Mouse (Mus musculus) lung, embryonic 14.5 days (tissue): Measurements from ENCODE around the gene Ckm. TPM values are rescaled to one million over a fixed set of nuclear protein-coding genes. Genes with fewer than 3 reads are reported as not detected.

Experiments
- ATAC-seq: fragments of 200-750 bp; cut with Nextera tagmentation; 2 replicates; pipeline ENCODE4 v1.8.0; 2017; ENCODE audit warnings: mild to moderate bottlenecking, moderate TSS enrichment, moderate library complexity; ENCODE audit not compliant: insufficient read depth
- DNase-seq: peaks from one replicate; pipeline ENCODE4 v3.0.0-alpha.2; 2015
- H3K27ac ChIP-seq: fragments of 300-500 bp; sonication (generic); 2 replicates; pipeline ENCODE4 v1.5.1; 2014; ENCODE audit warnings: low read depth, mild to moderate bottlenecking, moderate library complexity
- H3K27me3 ChIP-seq: fragments of 300-500 bp; sonication (generic); 2 replicates; pipeline ENCODE4 v1.6.1; 2014; ENCODE audit warnings: low read length, control low read depth; ENCODE audit not compliant: insufficient read depth
- H3K36me3 ChIP-seq: fragments of 300-500 bp; sonication (generic); 2 replicates; pipeline ENCODE4 v1.6.1; 2014; ENCODE audit warnings: control low read depth; ENCODE audit not compliant: insufficient read depth
- H3K4me1 ChIP-seq: fragments of 300-500 bp; sonication (generic); 2 replicates; pipeline ENCODE4 v1.6.1; 2014; ENCODE audit warnings: antibody characterized with exemption, control low read depth; ENCODE audit not compliant: insufficient read depth
- H3K4me2 ChIP-seq: fragments of 300-500 bp; sonication (generic); 2 replicates; pipeline ENCODE4 v1.6.1; 2014; ENCODE audit warnings: mild to moderate bottlenecking
- H3K4me3 ChIP-seq: fragments of 300-500 bp; sonication (generic); 2 replicates; pipeline ENCODE4 v1.5.1; 2014; ENCODE audit warnings: low read depth, low read length
- H3K9ac ChIP-seq: fragments of 300-500 bp; sonication (generic); 2 replicates; pipeline ENCODE4 v1.6.1; 2014
- H3K9me3 ChIP-seq: fragments of 300-500 bp; sonication (generic); 2 replicates; pipeline ENCODE4 v1.6.1; 2016; ENCODE audit warnings: low read depth, low read length, control low read depth
- CTCF ChIP-seq: IDR thresholded peaks from 2 replicates; pipeline ENCODE4 v1.5.1; 2016; ENCODE audit warnings: antibody characterized with exemption, low read depth
- WGBS: fragments of 180-500 bp; shearing (Covaris S2); extraction: QIAGEN DNeasy Blood & Tissue Kit; methylation state at CpG from one replicate; pipeline ENCODE4 v1.1.7; 2014; 5-methylcytosine and 5-hydroxymethylcytosine counted together
- polyA plus RNA-seq: library from polyadenylated mRNA; unstranded; fragments of >200 nt; fragmentation: Nextera tagmentation; extraction: Ambion mirVana; gene quantifications from 2 replicates; pipeline ENCODE4 v1.2.1, GENCODE M21; 2014

Ckm gene
- polyA plus RNA-seq, 1 experiment from 2014 or later = 2.8 TPM

DNA sequence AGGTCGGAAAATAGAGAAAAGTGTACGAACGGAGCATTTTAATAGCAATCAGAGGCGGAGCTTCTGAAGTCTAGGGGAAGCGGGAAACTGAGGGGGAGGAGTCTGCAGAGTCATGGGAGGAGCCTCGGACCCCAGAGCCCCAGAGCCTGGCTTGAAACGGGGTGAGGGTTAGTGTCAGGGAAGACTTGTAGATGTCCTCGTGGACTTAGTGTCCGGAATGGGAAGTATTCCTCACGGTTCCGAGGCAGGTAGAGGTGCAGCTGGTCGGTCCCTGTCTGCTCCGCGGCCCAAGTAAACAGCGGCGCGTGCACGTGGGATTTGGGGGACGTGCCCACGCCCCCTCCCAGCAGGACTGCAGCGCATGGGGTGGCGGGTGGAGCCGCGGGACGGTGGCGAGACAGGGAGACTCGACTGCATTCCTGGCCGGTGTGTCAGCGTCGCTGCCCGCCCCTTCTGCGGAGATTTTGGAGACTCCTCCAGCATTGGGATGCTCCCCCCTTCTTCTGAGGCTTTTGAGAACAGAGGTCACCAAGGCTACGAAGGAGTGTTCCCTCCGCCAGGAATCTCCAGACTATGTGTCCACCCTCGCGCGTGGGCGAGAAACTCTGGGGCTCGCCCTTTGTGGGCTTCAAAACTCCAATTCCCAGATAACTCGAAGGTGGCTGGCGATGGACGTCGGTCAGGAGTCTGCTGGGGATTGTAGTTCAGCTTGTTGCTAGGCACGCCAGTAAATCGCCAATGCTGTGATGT, 44.5 kb upstream of the Ckm start:
- TF ChIP-seq CTCF = no peak
- H3K36me3 ChIP-seq = peaks cover 27% of the 10 kb centered on the region
- under 1% methylated on average over 45 of the region's 45 CpGs for WGBS
- H3K9ac ChIP-seq = peak overlapping the region; percentile 63
- H3K9me3 ChIP-seq = no peaks in the 10 kb centered on the region
- peaks cover 8% of the 10 kb centered on the region; the same call in 1 of the 2 replicates for H3K4me1 ChIP-seq
- ATAC-seq (peak; percentile 73), DNase-seq (peak; percentile 92)
- H3K4me3 ChIP-seq = peak overlapping the region; percentile 64
- H3K27ac ChIP-seq = peak overlapping the region; percentile 62
- no peaks in the 10 kb centered on the region for H3K27me3 ChIP-seq
- H3K4me2 ChIP-seq = peak overlapping the region; percentile 94

DNA sequence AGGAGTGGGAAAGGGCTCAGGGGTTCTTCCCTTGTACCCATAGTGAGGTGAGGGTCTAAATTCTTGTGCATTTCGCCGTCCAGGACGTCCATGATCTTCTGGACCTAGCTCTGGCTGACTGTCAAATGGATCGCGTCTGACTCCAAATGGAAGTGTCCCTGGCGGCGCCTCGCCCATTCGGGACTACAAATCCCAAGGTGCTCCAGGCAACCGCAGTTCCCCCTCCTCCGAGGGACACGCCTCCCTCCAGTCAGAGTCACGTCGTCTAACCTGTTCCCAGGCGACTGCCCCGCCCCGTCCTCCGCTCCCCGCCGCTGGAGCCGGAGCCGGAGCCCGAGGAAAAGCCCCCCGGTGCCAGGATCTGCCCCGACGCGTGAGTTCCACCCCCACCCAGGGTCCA, 43.6 kb upstream of the Ckm start:
- Histone ChIP-seq H3K4me3 (peak overlapping the region; percentile 64), H3K36me3 (peaks cover 20% of the 10 kb centered on the region), H3K27ac (peak overlapping the region; percentile 61; the same call in 1 of the 2 replicates), H3K27me3 (no peaks in the 10 kb centered on the region), H3K4me2 (peak overlapping the region; percentile 94), H3K9me3 (no peaks in the 10 kb centered on the region), H3K9ac (peak overlapping the region; percentile 61), H3K4me1 (peaks cover 8% of the 10 kb centered on the region; the same call in 1 of the 2 replicates)
- TF ChIP-seq CTCF = no peak
- under 1% methylated on average over 27 of the region's 27 CpGs for WGBS
- DNase-seq (peak; percentile 95), ATAC-seq (peak; percentile 76)

DNA sequence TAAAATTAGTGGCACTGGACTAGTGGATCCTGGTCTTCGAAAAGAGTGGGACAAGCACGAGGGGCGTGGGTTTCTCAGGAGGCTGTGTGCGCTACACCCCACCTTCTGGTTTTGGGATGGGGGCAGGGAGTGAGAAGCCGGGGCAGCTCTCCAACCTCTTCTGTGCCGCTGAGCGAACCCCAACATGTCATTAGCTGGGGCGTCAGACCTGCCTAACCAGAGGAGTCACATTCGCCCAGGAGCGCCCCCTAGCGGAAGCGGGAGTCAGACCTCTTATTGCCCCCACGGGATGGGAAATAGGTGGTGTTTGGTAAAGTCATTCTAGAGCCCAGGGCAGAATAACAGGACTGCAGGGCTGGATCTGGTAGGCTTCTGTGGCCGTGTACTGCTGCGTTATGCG, 42.9 kb upstream of the Ckm start:
- Histone ChIP-seq H3K4me1 (peaks cover 8% of the 10 kb centered on the region; the same call in 1 of the 2 replicates), H3K27ac (peak overlapping the region; percentile 61; the same call in 1 of the 2 replicates), H3K4me2 (peak overlapping the region; percentile 94), H3K27me3 (no peaks in the 10 kb centered on the region), H3K9me3 (no peaks in the 10 kb centered on the region), H3K36me3 (peaks cover 13% of the 10 kb centered on the region), H3K9ac (peak overlapping the region; percentile 61; the same call in 1 of the 2 replicates), H3K4me3 (peak overlapping the region; percentile 64)
- 6% methylated on average over 16 of the region's 16 CpGs for WGBS
- 0 out of 2 replicates have a peak, but pooled peaks have one; percentile 3 for ATAC-seq
- peak; percentile 87 for TF ChIP-seq CTCF
- DNase-seq = peak; percentile 78

DNA sequence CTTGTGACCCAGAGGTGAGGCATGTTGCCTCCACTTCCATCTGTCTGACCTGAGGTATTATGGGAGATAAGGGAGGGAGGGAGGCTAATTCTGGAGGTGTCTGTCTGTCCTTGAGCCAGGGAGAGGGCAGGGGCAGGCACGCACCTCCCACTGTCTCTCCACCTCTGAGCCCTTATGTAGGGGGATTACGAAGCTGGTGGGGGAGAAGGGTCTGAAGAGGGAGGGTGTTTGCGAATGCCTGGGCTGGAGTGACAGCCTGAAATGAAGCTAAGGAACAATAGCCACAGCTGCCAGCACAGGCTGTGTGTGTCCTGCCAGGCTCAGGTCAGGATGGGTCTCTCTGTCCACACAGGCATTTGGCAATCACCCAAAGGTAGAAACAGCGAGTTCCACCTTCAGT, 42.3 kb upstream of the Ckm start:
- no peak for TF ChIP-seq CTCF
- Histone ChIP-seq H3K27ac (no peak overlapping the region), H3K4me3 (peak overlapping the region; percentile 64; the same call in 1 of the 2 replicates), H3K9ac (no peak overlapping the region), H3K4me1 (peaks cover 8% of the 10 kb centered on the region; the same call in 1 of the 2 replicates), H3K27me3 (no peaks in the 10 kb centered on the region), H3K4me2 (peak overlapping the region; percentile 94), H3K36me3 (peaks cover 9% of the 10 kb centered on the region), H3K9me3 (no peaks in the 10 kb centered on the region)
- ATAC-seq (no peak), DNase-seq (no peak)
- 39% methylated on average over 4 of the region's 4 CpGs for WGBS

DNA sequence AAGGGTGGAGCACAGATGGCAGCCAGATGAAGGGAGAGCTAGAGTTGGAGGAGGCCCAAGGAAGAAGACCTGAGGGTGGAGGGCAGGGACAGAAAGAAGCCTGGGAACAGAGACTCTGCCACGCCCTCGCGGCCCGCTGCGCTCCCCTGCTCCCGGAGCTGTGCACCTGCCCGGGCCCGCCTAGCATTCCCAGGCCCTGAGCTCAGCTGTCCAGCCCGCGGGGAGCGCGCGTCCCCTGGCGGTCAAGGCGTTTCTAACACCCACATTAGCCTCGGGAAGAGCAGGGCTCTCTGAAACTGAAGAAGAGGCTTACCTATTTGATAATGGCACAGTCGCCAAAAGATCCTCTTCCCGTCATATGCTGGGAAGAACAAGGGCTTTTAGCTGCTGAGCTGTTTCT, 40.7 kb upstream of the Ckm start:
- peak; percentile 85 for TF ChIP-seq CTCF
- H3K27ac ChIP-seq = no peak overlapping the region; the same call in 1 of the 2 replicates
- peaks cover 8% of the 10 kb centered on the region; the same call in 1 of the 2 replicates for H3K4me1 ChIP-seq
- no peak overlapping the region for H3K9ac ChIP-seq
- ATAC-seq (no peak), DNase-seq (peak; percentile 80)
- no peaks in the 10 kb centered on the region for H3K27me3 ChIP-seq
- no peak overlapping the region for H3K4me2 ChIP-seq
- 5% methylated on average over 18 of the region's 18 CpGs for WGBS
- H3K9me3 ChIP-seq = no peaks in the 10 kb centered on the region
- H3K4me3 ChIP-seq = no peak overlapping the region
- no peaks in the 10 kb centered on the region for H3K36me3 ChIP-seq

DNA sequence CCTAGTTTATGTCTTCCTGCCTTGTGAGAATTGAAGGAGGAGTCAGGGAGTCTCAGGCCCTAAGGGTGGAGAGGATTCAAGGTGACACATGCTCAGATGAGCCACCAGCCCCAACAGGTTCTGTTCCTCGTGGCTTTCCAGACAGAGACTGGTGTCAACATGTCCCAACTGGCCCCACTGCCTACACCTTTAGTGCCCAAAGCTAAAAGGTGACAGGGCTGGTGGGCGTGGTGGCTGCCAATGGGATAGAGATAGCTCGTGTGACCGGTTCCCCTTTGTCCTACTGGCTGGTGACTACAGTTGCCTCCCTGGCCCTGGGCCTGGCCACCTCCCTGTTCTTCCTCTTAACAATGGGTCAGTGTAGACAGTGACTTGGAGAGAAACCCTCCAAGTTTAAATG, 39.2 kb upstream of the Ckm start:
- 75% methylated on average over 4 of the region's 4 CpGs for WGBS
- peaks cover 8% of the 10 kb centered on the region; the same call in 1 of the 2 replicates for H3K4me1 ChIP-seq
- H3K27ac ChIP-seq = no peak overlapping the region
- no peak overlapping the region for H3K4me2 ChIP-seq
- H3K9ac ChIP-seq = no peak overlapping the region
- no peak for ATAC-seq
- no peaks in the 10 kb centered on the region for H3K27me3 ChIP-seq
- TF ChIP-seq CTCF = no peak
- H3K4me3 ChIP-seq = no peak overlapping the region
- no peaks in the 10 kb centered on the region for H3K36me3 ChIP-seq
- no peak for DNase-seq
- H3K9me3 ChIP-seq = no peaks in the 10 kb centered on the region

DNA sequence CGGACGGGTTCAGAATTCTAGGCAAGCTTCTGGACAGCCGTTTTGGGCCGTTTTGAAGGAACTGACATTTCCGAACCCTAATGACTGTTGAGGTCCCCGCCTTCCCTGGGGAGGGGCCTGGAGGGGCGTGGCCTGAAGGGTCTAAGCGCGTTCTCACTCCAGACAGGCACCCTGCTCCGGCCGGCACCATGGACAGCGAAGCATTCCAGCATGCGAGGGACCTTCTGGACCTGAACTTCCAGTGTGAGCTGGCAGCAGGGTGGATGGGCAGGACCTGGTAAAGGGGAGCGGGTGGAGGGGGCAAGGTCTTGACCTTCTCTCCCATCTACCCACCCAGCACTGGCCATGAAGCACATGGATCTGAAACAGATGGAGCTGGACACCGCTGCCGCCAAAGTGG, 36.2 kb upstream of the Ckm start:
- 15% methylated on average over 16 of the region's 16 CpGs for WGBS
- H3K9me3 ChIP-seq = no peaks in the 10 kb centered on the region
- TF ChIP-seq CTCF = no peak
- H3K27ac ChIP-seq = no peak overlapping the region
- no peak overlapping the region for H3K4me3 ChIP-seq
- no peak for ATAC-seq
- H3K9ac ChIP-seq = no peak overlapping the region
- no peak overlapping the region for H3K4me2 ChIP-seq
- no peaks in the 10 kb centered on the region for H3K4me1 ChIP-seq
- H3K36me3 ChIP-seq = 0 out of 2 replicates have a peak, but pooled peaks cover 4% of the 10 kb centered on the region
- peak; percentile 77 for DNase-seq
- no peaks in the 10 kb centered on the region for H3K27me3 ChIP-seq
